Mouse (Mus musculus): ENCODE data around the gene Abcf3. TPM values are rescaled to one million over a fixed set of nuclear protein-coding genes. Genes with fewer than 3 reads are reported as not detected.

Abcf3 gene
- polyA plus RNA-seq, 1 experiment from 2014 or later: 51.7 TPM

DNA sequence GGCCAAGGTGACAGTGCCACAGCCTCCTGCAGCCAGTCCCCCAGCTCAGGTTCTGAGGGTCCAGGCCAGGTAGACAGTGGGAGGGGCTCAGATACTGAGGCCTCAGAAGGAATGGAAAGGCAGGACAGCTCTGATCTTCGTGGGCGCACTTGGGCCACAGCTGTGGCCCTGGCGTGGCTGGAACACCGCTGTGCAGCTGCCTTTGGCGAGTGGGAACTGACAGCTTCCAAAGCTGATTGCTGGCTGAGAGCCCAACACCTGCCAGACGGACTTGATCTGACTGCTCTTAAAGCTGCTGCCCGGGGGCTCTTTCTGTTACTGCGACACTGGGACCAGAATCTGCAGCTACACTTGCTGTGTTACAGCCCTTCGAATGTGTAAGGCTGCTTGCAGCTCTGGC lies 56.3 kb downstream of the Abcf3 start:
- Histone ChIP-seq H3K27ac (no peak overlapping the region), H3K4me1 (peaks cover 10% of the 10 kb centered on the region; the same call in 1 of the 2 replicates), H3K36me3 (peaks cover 49% of the 10 kb centered on the region), H3K27me3 (ENCODE audit: insufficient read depth, poor library complexity, severe bottlenecking) (no peaks in the 10 kb centered on the region), H3K4me3 (no peak overlapping the region), H3K9me3 (no peaks in the 10 kb centered on the region)
- DNase-seq (ENCODE audit: low spot score): no peak
- WGBS: 81% methylated on average over 9 of the region's 9 CpGs

GRCm38 (mm10) chr16:20610501-20611356 lies 62.4 kb downstream of the Abcf3 start:
- H3K4me1 ChIP-seq: peaks cover 21% of the 10 kb centered on the region
- H3K4me3 ChIP-seq: peak overlapping the region; percentile 96
- under 1% methylated on average over 28 of the region's 28 CpGs for WGBS
- no peaks in the 10 kb centered on the region for H3K9me3 ChIP-seq
- H3K27ac ChIP-seq: peak overlapping the region; percentile 95
- no peaks in the 10 kb centered on the region for H3K27me3 ChIP-seq (ENCODE audit: insufficient read depth, poor library complexity, severe bottlenecking)
- peak; percentile 91 for DNase-seq (ENCODE audit: low spot score)
- peaks cover 31% of the 10 kb centered on the region for H3K36me3 ChIP-seq

MicroRNAs within 50 kb of the gene (microRNA counts, 519-probe panel; counts per million panel counts)
- microRNA mmu-miR-1224: 5,705 counts per million, percentile 52 among the panel's probes with 10 or more counts

Small RNA genes lying within 50 kb of the gene (microRNA-seq; reads per million reads assigned to microRNA genes)
- gene Mir1224: not detected

Other genes with a start within 250 kb of the Abcf3 start
- 97.5 and 115 TPM in 2 replicates for gene Parl, start 246.2 kb upstream of the Abcf3 start, polyA plus RNA-seq (2016; fragmentation: Nextera tagmentation; extraction: Ambion mirVana)
- not detected in 2 replicates for gene Cyp2ab1, start 223.2 kb upstream of the Abcf3 start, polyA plus RNA-seq (2016; fragmentation: Nextera tagmentation; extraction: Ambion mirVana)
- gene Abcc5, start 122.2 kb upstream of the Abcf3 start, polyA plus RNA-seq (2016; fragmentation: Nextera tagmentation; extraction: Ambion mirVana): 60.6 and 65.7 TPM in 2 replicates
- 107 and 125 TPM in 2 replicates for gene Eif2b5, start 49.8 kb upstream of the Abcf3 start, polyA plus RNA-seq (2016; fragmentation: Nextera tagmentation; extraction: Ambion mirVana)
- gene Dvl3, start 31.6 kb upstream of the Abcf3 start, polyA plus RNA-seq (2016; fragmentation: Nextera tagmentation; extraction: Ambion mirVana): 24.0 and 28.6 TPM in 2 replicates
- 529 and 565 TPM in 2 replicates for gene Ap2m1, start 13.1 kb upstream of the Abcf3 start, polyA plus RNA-seq (2016; fragmentation: Nextera tagmentation; extraction: Ambion mirVana)
- 0.21 and 0.57 TPM in 2 replicates for gene Vwa5b2, start 40.9 kb downstream of the Abcf3 start, polyA plus RNA-seq (2016; fragmentation: Nextera tagmentation; extraction: Ambion mirVana)
- 29.9 and 39.5 TPM in 2 replicates for gene Eef1akmt4, start 63.0 kb downstream of the Abcf3 start, polyA plus RNA-seq (2016; fragmentation: Nextera tagmentation; extraction: Ambion mirVana)
- gene Gm49333, start 63.0 kb downstream of the Abcf3 start, polyA plus RNA-seq (2016; fragmentation: Nextera tagmentation; extraction: Ambion mirVana): not detected in 2 replicates
- 44.3 and 50.7 TPM in 2 replicates for gene Alg3, start 63.2 kb downstream of the Abcf3 start, polyA plus RNA-seq (2016; fragmentation: Nextera tagmentation; extraction: Ambion mirVana)
- 0.54 and 0.83 TPM in 2 replicates for gene Camk2n2, start 72.7 kb downstream of the Abcf3 start, polyA plus RNA-seq (2016; fragmentation: Nextera tagmentation; extraction: Ambion mirVana)
- 0.95 and 1.4 TPM in 2 replicates for gene Ece2, start 81.3 kb downstream of the Abcf3 start, polyA plus RNA-seq (2016; fragmentation: Nextera tagmentation; extraction: Ambion mirVana)
- 385 and 393 TPM in 2 replicates for gene Psmd2, start 103.1 kb downstream of the Abcf3 start, polyA plus RNA-seq (2016; fragmentation: Nextera tagmentation; extraction: Ambion mirVana)
- gene Eif4g1, start 119.7 kb downstream of the Abcf3 start, polyA plus RNA-seq (2016; fragmentation: Nextera tagmentation; extraction: Ambion mirVana): 188 and 226 TPM in 2 replicates
- 2.5 TPM in 2 replicates for gene Fam131a, start 144.7 kb downstream of the Abcf3 start, polyA plus RNA-seq (2016; fragmentation: Nextera tagmentation; extraction: Ambion mirVana)
- gene Polr2h, start 169.1 kb downstream of the Abcf3 start, polyA plus RNA-seq (2016; fragmentation: Nextera tagmentation; extraction: Ambion mirVana): 68.8 and 103 TPM in 2 replicates
- gene Clcn2, start 169.2 kb downstream of the Abcf3 start, polyA plus RNA-seq (2016; fragmentation: Nextera tagmentation; extraction: Ambion mirVana): 4.7 and 10.3 TPM in 2 replicates
- gene Chrd, start 184.6 kb downstream of the Abcf3 start, polyA plus RNA-seq (2016; fragmentation: Nextera tagmentation; extraction: Ambion mirVana): 0.27 and 0.87 TPM in 2 replicates
- gene Thpo, start 185.9 kb downstream of the Abcf3 start, polyA plus RNA-seq (2016; fragmentation: Nextera tagmentation; extraction: Ambion mirVana): 0.49 and 1.1 TPM in 2 replicates

Data from heart, embryonic 10.5 days (tissue).